Mouse (Mus musculus) lung, embryonic 14.5 days (tissue): Measurements from ENCODE around the gene Jarid2. TPM values are rescaled to one million over a fixed set of nuclear protein-coding genes. Genes with fewer than 3 reads are reported as not detected.
A peak's percentile ranks its signal among the peaks of the same experiment; 100 is the strongest.

Source experiments
- ATAC-seq: fragments of 200-750 bp; cut with Nextera tagmentation; 2 replicates; pipeline ENCODE4 v1.8.0; 2017; ENCODE audit warnings: mild to moderate bottlenecking, moderate TSS enrichment, moderate library complexity; ENCODE audit not compliant: insufficient read depth
- DNase-seq: peaks from one replicate; pipeline ENCODE4 v3.0.0-alpha.2; 2015
- H3K27ac ChIP-seq: fragments of 300-500 bp; sonication (generic); 2 replicates; pipeline ENCODE4 v1.5.1; 2014; ENCODE audit warnings: low read depth, mild to moderate bottlenecking, moderate library complexity
- H3K27me3 ChIP-seq: fragments of 300-500 bp; sonication (generic); 2 replicates; pipeline ENCODE4 v1.6.1; 2014; ENCODE audit warnings: low read length, control low read depth; ENCODE audit not compliant: insufficient read depth
- H3K36me3 ChIP-seq: fragments of 300-500 bp; sonication (generic); 2 replicates; pipeline ENCODE4 v1.6.1; 2014; ENCODE audit warnings: control low read depth; ENCODE audit not compliant: insufficient read depth
- H3K4me1 ChIP-seq: fragments of 300-500 bp; sonication (generic); 2 replicates; pipeline ENCODE4 v1.6.1; 2014; ENCODE audit warnings: antibody characterized with exemption, control low read depth; ENCODE audit not compliant: insufficient read depth
- H3K4me2 ChIP-seq: fragments of 300-500 bp; sonication (generic); 2 replicates; pipeline ENCODE4 v1.6.1; 2014; ENCODE audit warnings: mild to moderate bottlenecking
- H3K4me3 ChIP-seq: fragments of 300-500 bp; sonication (generic); 2 replicates; pipeline ENCODE4 v1.5.1; 2014; ENCODE audit warnings: low read depth, low read length
- H3K9ac ChIP-seq: fragments of 300-500 bp; sonication (generic); 2 replicates; pipeline ENCODE4 v1.6.1; 2014
- H3K9me3 ChIP-seq: fragments of 300-500 bp; sonication (generic); 2 replicates; pipeline ENCODE4 v1.6.1; 2016; ENCODE audit warnings: low read depth, low read length, control low read depth
- CTCF ChIP-seq: IDR thresholded peaks from 2 replicates; pipeline ENCODE4 v1.5.1; 2016; ENCODE audit warnings: antibody characterized with exemption, low read depth
- WGBS: fragments of 180-500 bp; shearing (Covaris S2); extraction: QIAGEN DNeasy Blood & Tissue Kit; methylation state at CpG from one replicate; pipeline ENCODE4 v1.1.7; 2014; 5-methylcytosine and 5-hydroxymethylcytosine counted together
- polyA plus RNA-seq: library from polyadenylated mRNA; unstranded; fragments of >200 nt; fragmentation: Nextera tagmentation; extraction: Ambion mirVana; gene quantifications from 2 replicates; pipeline ENCODE4 v1.2.1, GENCODE M21; 2014

The Jarid2 gene
- polyA plus RNA-seq, 1 experiment from 2014 or later, result 18.4 TPM

- H3K36me3 ChIP-seq, result peaks cover 44% of the 10 kb centered on the region
Measured at GRCm38 (mm10) chr13:44904271-44904670, 175.0 kb downstream of the Jarid2 start.

GRCm38 (mm10) chr13:44906141-44906540 lies 176.9 kb downstream of the Jarid2 start:
- Histone ChIP-seq H3K4me1 (peaks cover 16% of the 10 kb centered on the region), H3K27ac (no peak overlapping the region), H3K27me3 (no peaks in the 10 kb centered on the region), H3K9ac (no peak overlapping the region), H3K4me2 (no peak overlapping the region), H3K4me3 (no peak overlapping the region), H3K36me3 (peaks cover 61% of the 10 kb centered on the region), H3K9me3 (no peaks in the 10 kb centered on the region)
- no peak for DNase-seq
- 87% methylated on average over 11 of the region's 11 CpGs for WGBS
- no peak for TF ChIP-seq CTCF
- no peak for ATAC-seq

More at GRCm38 (mm10) chr13:44904271-44904670, 175.0 kb downstream of the Jarid2 start:
- ATAC-seq (no peak), DNase-seq (no peak)
- 65% methylated on average over 1 of the region's 1 CpGs for WGBS
- no peak overlapping the region for H3K4me3 ChIP-seq
- no peaks in the 10 kb centered on the region for H3K27me3 ChIP-seq
- H3K4me2 ChIP-seq, result no peak overlapping the region
- H3K9ac ChIP-seq, result no peak overlapping the region
- no peak for TF ChIP-seq CTCF
- H3K4me1 ChIP-seq, result peaks cover 16% of the 10 kb centered on the region
- H3K27ac ChIP-seq, result no peak overlapping the region
- no peaks in the 10 kb centered on the region for H3K9me3 ChIP-seq

- 17% methylated on average over 6 of the region's 6 CpGs for WGBS
- no peak for TF ChIP-seq CTCF
- Histone ChIP-seq H3K4me2 (no peak overlapping the region), H3K36me3 (peaks cover 63% of the 10 kb centered on the region), H3K4me1 (peaks cover 16% of the 10 kb centered on the region), H3K4me3 (no peak overlapping the region), H3K9me3 (no peaks in the 10 kb centered on the region), H3K27me3 (no peaks in the 10 kb centered on the region), H3K27ac (peak overlapping the region; percentile 83), H3K9ac (no peak overlapping the region)
- ATAC-seq, result peak; percentile 98
- DNase-seq, result peak; percentile 97
Measured at GRCm38 (mm10) chr13:44907702-44908101, 178.4 kb downstream of the Jarid2 start.

GRCm38 (mm10) chr13:44908790-44909189 lies 179.5 kb downstream of the Jarid2 start:
- DNase-seq (no peak), ATAC-seq (no peak)
- Histone ChIP-seq H3K27ac (peak overlapping the region; percentile 83), H3K27me3 (no peaks in the 10 kb centered on the region), H3K36me3 (peaks cover 66% of the 10 kb centered on the region), H3K4me3 (no peak overlapping the region), H3K9me3 (no peaks in the 10 kb centered on the region), H3K4me1 (peaks cover 16% of the 10 kb centered on the region), H3K4me2 (no peak overlapping the region), H3K9ac (no peak overlapping the region)
- 25% methylated on average over 1 of the region's 1 CpGs for WGBS
- no peak for TF ChIP-seq CTCF

- Histone ChIP-seq H3K36me3 (peaks cover 91% of the 10 kb centered on the region), H3K27me3 (no peaks in the 10 kb centered on the region), H3K4me3 (no peak overlapping the region), H3K9me3 (no peaks in the 10 kb centered on the region), H3K4me2 (no peak overlapping the region), H3K9ac (no peak overlapping the region), H3K27ac (no peak overlapping the region; the same call in 1 of the 2 replicates), H3K4me1 (peaks cover 8% of the 10 kb centered on the region; the same call in 1 of the 2 replicates)
- no peak for TF ChIP-seq CTCF
- DNase-seq, result peak; percentile 52
- WGBS, result 73% methylated on average over 2 of the region's 2 CpGs
- no peak for ATAC-seq
Measured at GRCm38 (mm10) chr13:44912851-44913250, 183.6 kb downstream of the Jarid2 start.

GRCm38 (mm10) chr13:44913560-44913959 lies 184.3 kb downstream of the Jarid2 start:
- Histone ChIP-seq H3K27me3 (no peaks in the 10 kb centered on the region), H3K4me3 (no peak overlapping the region), H3K4me1 (peaks cover 5% of the 10 kb centered on the region; the same call in 1 of the 2 replicates), H3K9ac (no peak overlapping the region), H3K36me3 (peaks cover 94% of the 10 kb centered on the region), H3K9me3 (no peaks in the 10 kb centered on the region), H3K4me2 (no peak overlapping the region), H3K27ac (no peak overlapping the region)
- ATAC-seq, result no peak
- peak; percentile 52 for TF ChIP-seq CTCF
- WGBS, result 59% methylated on average over 7 of the region's 7 CpGs
- DNase-seq, result peak; percentile 58

- ATAC-seq, result no peak
- peaks cover 95% of the 10 kb centered on the region for H3K36me3 ChIP-seq
- H3K9me3 ChIP-seq, result no peaks in the 10 kb centered on the region
- WGBS, result 76% methylated on average over 5 of the region's 5 CpGs
- H3K4me3 ChIP-seq, result no peak overlapping the region
- H3K27me3 ChIP-seq, result no peaks in the 10 kb centered on the region
- H3K27ac ChIP-seq, result no peak overlapping the region
- no peak for DNase-seq
- no peak overlapping the region for H3K4me2 ChIP-seq
- no peak for TF ChIP-seq CTCF
- no peak overlapping the region for H3K9ac ChIP-seq
- H3K4me1 ChIP-seq, result no peaks in the 10 kb centered on the region
Measured at GRCm38 (mm10) chr13:44915382-44915781, 186.1 kb downstream of the Jarid2 start.

GRCm38 (mm10) chr13:44915945-44916344 lies 186.7 kb downstream of the Jarid2 start:
- H3K36me3 ChIP-seq, result peaks cover 94% of the 10 kb centered on the region
- TF ChIP-seq CTCF, result peak; percentile 46
- H3K4me1 ChIP-seq, result no peaks in the 10 kb centered on the region
- H3K27me3 ChIP-seq, result no peaks in the 10 kb centered on the region
- H3K9ac ChIP-seq, result no peak overlapping the region
- H3K4me2 ChIP-seq, result no peak overlapping the region
- no peak overlapping the region for H3K27ac ChIP-seq
- no peaks in the 10 kb centered on the region for H3K9me3 ChIP-seq
- H3K4me3 ChIP-seq, result no peak overlapping the region
- WGBS, result 61% methylated on average over 4 of the region's 4 CpGs
- no peak for ATAC-seq
- DNase-seq, result peak; percentile 55
